In genomic region chr7:113962078-113962477, GRCm38 (mm10) we compare ENCODE assay signal across 10 mouse cellular contexts.
DNase-seq lines count a peak whose midpoint lies in the region; ATAC-seq and TF ChIP-seq lines count a peak whose summit lies in the region.
"Had no signal": no experiment of that assay in that cellular context is flagged by ENCODE, and none has a peak within 500 bp of the region (broad histone marks: within the 10 kb centered on the region; RNA-seq: fewer than 3 reads in every experiment).

No protein-coding gene starts in this region.

- 89% methylated on average over 4 of the region's 4 CpGs for WGBS in neural tube, embryonic 15.5 days
- 85% methylated on average over 4 of the region's 4 CpGs for WGBS in hindbrain, embryonic 16.5 days

- no peaks in the 10 kb centered on the region for H3K27me3 ChIP-seq in neural tube, embryonic 15.5 days (replicated peaks)
- H3K27me3 ChIP-seq in hindbrain, embryonic 16.5 days (replicated peaks; ENCODE audit: control insufficient read depth, insufficient read depth, low read length): no peaks in the 10 kb centered on the region

- no peak overlapping the region for H3K4me3 ChIP-seq in layer of hippocampus, adult 2 months
- no peak overlapping the region for H3K4me3 ChIP-seq in neural tube, embryonic 15.5 days (replicated peaks)
- no peak overlapping the region for H3K4me3 ChIP-seq in hindbrain, embryonic 16.5 days (ENCODE audit: low read length)

- DNase-seq in layer of hippocampus, adult 2 months (ENCODE audit: low spot score in 2 of 2): no peak
- DNase-seq in layer of hippocampus, adult 8-10 months (ENCODE audit: low spot score in 2 of 2): no peak
- DNase-seq in adrenal gland, postnatal 36 days: peak; percentile 15 to 45
- peak; percentile 73 to 77 for DNase-seq in heart, adult 9 months (ENCODE audit: low spot score in 2 of 2)
- peak; percentile 79 for DNase-seq in lung, postnatal 36 days
- DNase-seq: right cerebral cortex, postnatal 25 days had no signal

- H3K36me3 ChIP-seq in neural tube, embryonic 15.5 days: no peaks in the 10 kb centered on the region
- H3K36me3 ChIP-seq in hindbrain, embryonic 16.5 days (ENCODE audit: control insufficient read depth, insufficient read depth, low read length): no peaks in the 10 kb centered on the region
- H3K36me3 ChIP-seq: G1E had no signal

- H3K9ac ChIP-seq in neural tube, embryonic 15.5 days (replicated peaks): no peak overlapping the region
- H3K9ac ChIP-seq in hindbrain, embryonic 16.5 days (ENCODE audit: low read depth, low read length): no peak overlapping the region

- H3K9me3 ChIP-seq in neural tube, embryonic 15.5 days (replicated peaks): no peaks in the 10 kb centered on the region
- H3K9me3 ChIP-seq in hindbrain, embryonic 16.5 days (ENCODE audit: control insufficient read depth, low read length): no peaks in the 10 kb centered on the region

- TF ChIP-seq CTCF in layer of hippocampus, adult 2 months (conservative IDR thresholded peaks at IDR 0.05): no peak

- no peak overlapping the region for H3K4me2 ChIP-seq in neural tube, embryonic 15.5 days
- H3K4me2 ChIP-seq in hindbrain, embryonic 16.5 days (ENCODE audit: low read length): no peak overlapping the region

- no peak for ATAC-seq in neural tube, embryonic 15.5 days (ENCODE audit: low FRiP score)
- no peak for ATAC-seq in hindbrain, embryonic 16.5 days
- ATAC-seq: intestine, embryonic 16.5 days had no signal

- H3K27ac ChIP-seq in layer of hippocampus, adult 2 months: peak overlapping the region; percentile 84
- H3K27ac ChIP-seq in neural tube, embryonic 15.5 days (replicated peaks): no peak overlapping the region
- no peak overlapping the region for H3K27ac ChIP-seq in hindbrain, embryonic 16.5 days (ENCODE audit: low read depth, low read length)

- no peaks in the 10 kb centered on the region for H3K4me1 ChIP-seq in neural tube, embryonic 15.5 days
- H3K4me1 ChIP-seq in hindbrain, embryonic 16.5 days (ENCODE audit: control insufficient read depth, insufficient read depth, low read depth, low read length): no peaks in the 10 kb centered on the region; the same call in 1 of the 2 replicates

Comparison
In these comparisons a context has a peak if more than half of its experiments do, and no peak if none do; other contexts are left out.
1. DNase-seq: peak in adrenal gland, postnatal 36 days (2 of 2), heart, adult 9 months (2 of 2) and lung, postnatal 36 days (single experiment); none in layer of hippocampus, adult 2 months (0 of 2) and layer of hippocampus, adult 8-10 months (0 of 2).